Mouse (Mus musculus) limb, embryonic 15.5 days (tissue): ENCODE results near the gene Pmepa1. TPM values are rescaled to one million over a fixed set of nuclear protein-coding genes. Genes with fewer than 3 reads are reported as not detected.

Source experiments
- ATAC-seq: fragments of 200-750 bp; cut with Nextera tagmentation; 2 replicates; pipeline ENCODE4 v1.8.0; 2017; ENCODE audit warnings: low read depth, moderate TSS enrichment; ENCODE audit not compliant: insufficient number of reproducible peaks, low FRiP score, low TSS enrichment
- H3K27ac ChIP-seq: fragments of 300-500 bp; sonication (generic); 2 replicates; pipeline ENCODE4 v1.5.1; 2015; ENCODE audit warnings: moderate library complexity, mild to moderate bottlenecking, inconsistent platforms
- H3K27me3 ChIP-seq: fragments of 300-500 bp; sonication (generic); 2 replicates; pipeline ENCODE4 v1.6.1; 2015; ENCODE audit warnings: inconsistent platforms
- H3K36me3 ChIP-seq: fragments of 300-500 bp; sonication (generic); 2 replicates; pipeline ENCODE4 v1.6.1; 2015; ENCODE audit warnings: inconsistent platforms
- H3K4me1 ChIP-seq: fragments of 300-500 bp; sonication (generic); 2 replicates; pipeline ENCODE4 v1.6.1; 2015; ENCODE audit warnings: inconsistent platforms
- H3K4me2 ChIP-seq: fragments of 300-500 bp; sonication (generic); 2 replicates; pipeline ENCODE4 v1.6.1; 2015; ENCODE audit warnings: mild to moderate bottlenecking, inconsistent platforms
- H3K4me3 ChIP-seq: fragments of 300-500 bp; sonication (generic); 2 replicates; pipeline ENCODE4 v1.5.1; 2015; ENCODE audit warnings: mild to moderate bottlenecking, inconsistent platforms
- H3K9ac ChIP-seq: fragments of 300-500 bp; sonication (generic); 2 replicates; pipeline ENCODE4 v1.6.1; 2015; ENCODE audit warnings: inconsistent platforms
- H3K9me3 ChIP-seq: fragments of 300-500 bp; sonication (generic); 2 replicates; pipeline ENCODE4 v1.6.1; 2016; ENCODE audit warnings: inconsistent platforms
- WGBS: fragments of 180-500 bp; shearing (Covaris S2); methylation state at CpG from one replicate; pipeline ENCODE4 v1.1.7; 2015; 5-methylcytosine and 5-hydroxymethylcytosine counted together
- polyA plus RNA-seq: library from polyadenylated mRNA; unstranded; fragments of >200 nt; fragmentation: Nextera tagmentation; extraction: Ambion mirVana; gene quantifications from 2 replicates; pipeline ENCODE4 v1.2.1, GENCODE M21; 2015

Pmepa1 gene
- polyA plus RNA-seq, result 6.3 and 8.4 TPM in 2 replicates

DNA sequence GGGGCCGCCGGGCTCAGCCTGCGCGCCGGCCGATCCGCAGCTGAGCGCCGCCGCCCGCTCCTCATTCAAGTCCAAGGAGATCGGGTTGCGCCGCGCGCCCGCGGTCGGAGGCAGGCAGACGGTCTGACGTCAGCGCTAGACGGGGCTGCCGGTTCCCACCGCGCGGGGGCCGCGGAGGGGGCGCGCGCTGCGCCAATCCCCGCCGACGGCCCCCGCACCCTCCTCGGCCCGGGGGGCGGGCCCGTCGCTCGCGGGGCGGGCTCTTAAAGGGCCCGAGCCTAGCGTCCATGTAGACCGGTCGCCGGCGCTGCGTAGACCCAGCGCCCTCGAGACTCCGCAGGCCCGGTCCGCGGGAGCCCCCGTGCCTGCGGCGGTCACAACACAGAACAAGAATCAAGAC lies at the start of gene Pmepa1:
Gene Pmepa1, minus strand, starts transcription at position 125 of the 400 bp plus-strand sequence.
- H3K9ac ChIP-seq, result peak within 1 kb of the TSS; percentile 98
- peaks cover 66% of the 10 kb centered on the region for H3K4me1 ChIP-seq
- ATAC-seq, result peak; percentile 91
- peak within 1 kb of the TSS; percentile 72 for H3K4me2 ChIP-seq
- H3K27me3 ChIP-seq, result no peaks in the 10 kb centered on the region
- no peaks in the 10 kb centered on the region for H3K36me3 ChIP-seq
- H3K9me3 ChIP-seq, result no peaks in the 10 kb centered on the region
- under 1% methylated on average over 45 of the region's 61 CpGs for WGBS
- H3K4me3 ChIP-seq, result peak within 1 kb of the TSS; percentile 96
- peak within 1 kb of the TSS; percentile 91 for H3K27ac ChIP-seq

DNA sequence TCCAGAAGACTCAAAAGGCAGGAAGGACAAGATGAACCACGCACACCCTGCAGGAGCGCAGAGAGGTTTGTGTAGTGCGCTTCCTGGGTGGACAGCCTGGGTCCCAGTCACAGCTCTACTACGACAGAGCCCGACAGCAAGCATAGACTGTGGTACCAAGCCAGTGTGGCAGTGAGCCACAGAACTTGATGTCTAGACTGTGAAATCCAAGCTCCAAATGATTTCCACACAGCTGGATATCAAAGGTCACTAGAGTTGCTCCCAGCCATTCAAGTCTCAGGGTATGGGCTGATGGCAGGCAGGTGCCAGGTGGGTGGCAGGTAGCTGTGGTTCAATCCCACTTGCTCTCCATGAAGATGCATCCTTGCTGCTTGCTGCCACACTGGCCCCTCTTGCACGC lies 45.4 kb upstream of the Pmepa1 start:
- no peak overlapping the region for H3K27ac ChIP-seq
- no peak for ATAC-seq
- H3K4me2 ChIP-seq, result no peak overlapping the region
- 86% methylated on average over 6 of the region's 6 CpGs for WGBS
- no peaks in the 10 kb centered on the region for H3K36me3 ChIP-seq
- no peaks in the 10 kb centered on the region for H3K9me3 ChIP-seq
- H3K27me3 ChIP-seq, result no peaks in the 10 kb centered on the region
- H3K4me1 ChIP-seq, result no peaks in the 10 kb centered on the region
- no peak overlapping the region for H3K9ac ChIP-seq
- H3K4me3 ChIP-seq, result no peak overlapping the region

DNA sequence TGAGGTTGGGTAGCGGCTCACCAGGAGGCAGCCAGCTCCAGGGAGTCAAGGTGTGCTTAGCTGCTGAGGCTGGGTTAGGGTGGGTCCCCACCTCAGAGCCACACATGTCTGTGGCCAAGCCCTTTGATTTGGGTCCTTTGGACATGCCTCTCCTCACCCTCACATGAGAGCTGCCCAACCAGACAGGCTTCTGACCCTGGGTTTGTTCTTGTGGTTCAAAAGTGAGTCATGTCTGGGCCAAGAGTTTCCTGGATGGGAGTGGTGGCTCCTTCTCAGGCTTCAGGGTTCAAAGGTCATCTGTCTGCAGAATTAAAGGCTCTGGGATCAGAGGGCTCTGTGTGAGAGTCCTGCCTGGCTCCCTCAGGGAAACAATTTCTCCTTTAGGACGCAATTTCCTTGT lies 44.9 kb upstream of the Pmepa1 start:
- H3K4me1 ChIP-seq, result no peaks in the 10 kb centered on the region
- WGBS, result 74% methylated on average over 2 of the region's 2 CpGs
- H3K4me2 ChIP-seq, result no peak overlapping the region
- no peaks in the 10 kb centered on the region for H3K27me3 ChIP-seq
- no peak for ATAC-seq
- no peak overlapping the region for H3K9ac ChIP-seq
- H3K27ac ChIP-seq, result no peak overlapping the region
- no peaks in the 10 kb centered on the region for H3K9me3 ChIP-seq
- H3K36me3 ChIP-seq, result no peaks in the 10 kb centered on the region
- H3K4me3 ChIP-seq, result no peak overlapping the region

DNA sequence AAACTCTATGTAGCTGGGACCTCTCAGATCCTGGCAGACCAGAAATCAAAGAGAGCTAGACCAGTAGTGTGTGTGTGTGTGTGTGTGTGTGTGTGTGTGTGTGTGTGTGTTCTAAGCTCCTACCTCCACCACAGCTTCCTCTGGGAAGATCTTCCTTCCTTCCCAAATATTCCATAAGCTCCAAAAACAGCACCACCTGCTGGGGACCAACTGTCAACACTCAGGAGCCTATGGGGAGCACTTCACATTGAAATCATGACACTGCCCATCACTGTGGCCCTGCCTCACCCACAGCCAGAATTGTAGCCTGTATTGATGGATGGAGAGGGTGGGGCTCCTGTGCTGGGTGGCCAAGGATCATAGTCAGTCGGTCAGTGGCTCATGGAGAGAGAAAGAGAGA lies 38.0 kb upstream of the Pmepa1 start:
- H3K36me3 ChIP-seq, result no peaks in the 10 kb centered on the region
- H3K27me3 ChIP-seq, result no peaks in the 10 kb centered on the region
- ATAC-seq, result no peak
- no peaks in the 10 kb centered on the region for H3K9me3 ChIP-seq
- no peak overlapping the region for H3K27ac ChIP-seq
- H3K4me2 ChIP-seq, result no peak overlapping the region
- no peak overlapping the region for H3K4me3 ChIP-seq
- no peaks in the 10 kb centered on the region for H3K4me1 ChIP-seq
- H3K9ac ChIP-seq, result no peak overlapping the region
- WGBS, result no CpG with 5 or more reads among the region's 1 CpGs

DNA sequence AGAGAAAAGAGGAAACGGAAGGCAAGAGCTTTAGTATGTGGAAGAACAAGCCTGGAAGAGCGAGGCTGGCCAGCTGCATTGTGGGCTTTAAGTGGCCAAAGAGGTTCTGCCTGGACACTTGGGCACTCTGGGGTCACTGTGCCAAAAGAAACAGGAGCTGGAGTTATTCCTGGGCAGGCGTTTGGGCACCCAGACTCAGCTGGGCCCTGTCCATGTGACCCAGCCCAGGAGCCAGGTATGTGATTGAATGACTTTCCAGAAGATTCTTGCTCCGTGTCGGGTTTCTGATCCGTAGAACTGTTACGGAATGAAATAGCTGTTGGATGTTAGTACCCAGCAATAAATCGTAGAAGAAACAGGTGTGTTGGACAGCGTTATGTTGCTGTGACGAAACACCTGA lies 32.2 kb upstream of the Pmepa1 start:
- Histone ChIP-seq H3K4me3 (no peak overlapping the region), H3K27ac (no peak overlapping the region), H3K4me2 (no peak overlapping the region), H3K9ac (no peak overlapping the region), H3K4me1 (peaks cover 16% of the 10 kb centered on the region), H3K36me3 (no peaks in the 10 kb centered on the region), H3K9me3 (no peaks in the 10 kb centered on the region), H3K27me3 (peaks cover 4% of the 10 kb centered on the region; the same call in 1 of the 2 replicates)
- no peak for ATAC-seq
- WGBS, result 79% methylated on average over 10 of the region's 10 CpGs

DNA sequence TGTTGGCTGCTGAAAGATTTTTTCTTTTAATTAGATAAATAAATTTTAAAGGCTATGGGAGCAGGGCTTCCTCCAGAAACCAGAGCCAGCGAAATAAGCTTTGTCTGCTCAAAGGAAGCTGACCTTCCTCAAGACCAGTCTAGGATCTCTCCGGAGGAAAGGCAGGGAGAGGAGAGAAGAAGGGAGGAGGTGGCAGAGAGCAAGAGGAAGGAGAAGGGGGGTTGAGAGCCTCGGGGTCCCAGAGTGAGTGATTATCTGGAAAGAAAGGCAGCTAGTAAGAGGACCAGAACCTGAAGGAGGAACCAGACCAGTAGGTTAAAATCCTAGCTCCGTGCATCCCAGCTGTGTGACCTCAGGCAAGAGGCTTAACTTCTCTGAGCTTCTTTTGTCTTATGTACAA lies 31.7 kb upstream of the Pmepa1 start:
- H3K4me1 ChIP-seq, result peaks cover 16% of the 10 kb centered on the region
- no peaks in the 10 kb centered on the region for H3K36me3 ChIP-seq
- no peak overlapping the region for H3K4me3 ChIP-seq
- H3K9ac ChIP-seq, result no peak overlapping the region
- no peaks in the 10 kb centered on the region for H3K9me3 ChIP-seq
- peak overlapping the region; percentile 36 for H3K4me2 ChIP-seq
- no peak overlapping the region for H3K27ac ChIP-seq
- peaks cover 4% of the 10 kb centered on the region; the same call in 1 of the 2 replicates for H3K27me3 ChIP-seq
- 11% methylated on average over 4 of the region's 4 CpGs for WGBS
- no peak for ATAC-seq

DNA sequence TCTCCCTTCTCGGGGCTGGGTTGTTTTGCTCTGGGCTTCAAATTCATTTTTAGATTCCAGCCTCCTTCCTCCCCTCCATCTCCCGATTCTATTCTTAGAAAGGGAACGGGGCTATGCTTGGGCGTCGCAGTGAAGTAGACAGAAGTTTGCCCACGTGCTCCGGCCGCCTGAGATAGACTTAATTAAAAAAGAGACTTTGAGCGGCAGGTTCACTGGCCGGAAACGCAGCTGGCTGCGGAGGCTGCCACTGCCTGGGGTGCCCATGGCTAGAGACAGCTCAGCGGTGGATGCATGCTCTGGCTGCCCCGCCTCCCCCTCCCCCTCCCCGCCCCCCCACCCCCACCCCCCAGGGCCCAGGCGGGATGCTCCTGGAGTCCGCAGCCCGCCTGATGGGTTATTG lies 31.2 kb upstream of the Pmepa1 start:
- Histone ChIP-seq H3K4me1 (peaks cover 16% of the 10 kb centered on the region), H3K4me2 (peak overlapping the region; percentile 36), H3K9me3 (no peaks in the 10 kb centered on the region), H3K27ac (no peak overlapping the region), H3K4me3 (no peak overlapping the region), H3K27me3 (peaks cover 4% of the 10 kb centered on the region; the same call in 1 of the 2 replicates), H3K9ac (no peak overlapping the region), H3K36me3 (no peaks in the 10 kb centered on the region)
- ATAC-seq, result 0 out of 2 replicates have a peak, but pooled peaks have one; percentile 40
- WGBS, result 1% methylated on average over 14 of the region's 18 CpGs

DNA sequence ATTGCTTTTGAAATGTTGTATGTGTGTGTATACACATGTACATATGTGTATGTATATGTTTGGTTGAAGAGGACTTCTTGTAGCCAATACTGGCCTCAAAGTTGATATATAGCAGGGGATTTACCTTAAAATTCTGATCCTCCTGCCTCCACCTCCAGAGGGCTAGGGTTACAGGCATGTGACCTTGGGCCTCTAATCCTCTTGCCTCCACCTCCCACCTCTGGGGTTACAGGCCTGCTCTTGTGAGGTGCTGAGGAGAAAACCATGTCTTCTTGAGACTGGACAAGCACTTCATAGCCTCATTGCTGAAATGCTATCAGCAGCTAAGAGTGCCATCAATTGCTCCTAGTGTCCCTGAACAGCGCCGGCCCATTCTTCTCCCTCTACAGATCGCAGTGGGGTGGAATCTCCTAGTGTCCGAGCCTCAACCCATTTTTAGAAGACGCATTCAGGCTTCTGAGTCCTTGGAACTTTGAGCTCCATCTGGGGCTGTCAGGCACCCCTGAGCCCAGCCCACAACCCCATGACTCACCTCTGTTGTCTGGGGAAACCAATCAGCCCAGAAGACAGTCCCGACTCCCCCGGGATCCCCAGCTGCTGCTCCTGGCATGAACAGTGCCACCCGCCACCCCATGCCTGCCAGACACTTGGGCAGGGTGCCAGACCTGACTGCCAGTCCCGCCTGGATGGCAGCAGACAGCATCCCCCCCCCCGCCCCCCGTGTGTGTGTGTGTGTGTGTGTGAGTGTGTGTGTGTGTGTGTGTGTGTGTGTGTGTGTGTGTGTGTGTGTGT lies 30.6 kb upstream of the Pmepa1 start:
- peak; percentile 58; the same call in 1 of the 2 replicates for ATAC-seq

DNA sequence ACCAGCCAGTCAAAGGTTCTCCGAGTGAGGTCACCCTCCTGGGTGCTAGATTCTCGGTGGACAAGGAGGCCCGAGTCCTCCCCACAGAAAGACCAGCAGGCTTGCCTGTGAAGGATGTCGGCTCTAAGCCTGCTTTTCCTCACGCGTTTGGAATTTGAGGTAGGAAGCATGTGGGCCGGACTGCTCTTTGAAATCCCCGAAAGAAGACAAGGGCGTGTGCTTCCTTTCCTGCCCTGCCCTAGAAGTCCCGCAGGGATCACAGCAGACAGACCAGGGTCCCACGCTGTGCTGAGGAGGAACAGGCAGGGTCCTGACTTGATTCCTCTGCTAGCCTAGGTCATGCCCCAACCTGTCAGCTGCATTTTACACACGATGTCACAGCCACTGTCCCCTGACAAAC lies 28.7 kb upstream of the Pmepa1 start:
- no peaks in the 10 kb centered on the region for H3K9me3 ChIP-seq
- no peak overlapping the region for H3K27ac ChIP-seq
- H3K36me3 ChIP-seq, result no peaks in the 10 kb centered on the region
- H3K9ac ChIP-seq, result no peak overlapping the region
- ATAC-seq, result no peak
- no peak overlapping the region for H3K4me2 ChIP-seq
- peaks cover 4% of the 10 kb centered on the region; the same call in 1 of the 2 replicates for H3K27me3 ChIP-seq
- H3K4me3 ChIP-seq, result no peak overlapping the region
- peaks cover 25% of the 10 kb centered on the region for H3K4me1 ChIP-seq
- whole genome bisulfite sequencing, result 22% methylated on average over 12 of the region's 12 CpGs

More for the DNA sequence above, 30.6 kb upstream of the Pmepa1 start:
- Histone ChIP-seq H3K36me3 (no peaks in the 10 kb centered on the region), H3K9me3 (no peaks in the 10 kb centered on the region), H3K27ac (no peak overlapping the region), H3K9ac (no peak overlapping the region), H3K4me2 (peak overlapping the region; percentile 36; the same call in 1 of the 2 replicates), H3K4me3 (no peak overlapping the region), H3K4me1 (peaks cover 17% of the 10 kb centered on the region), H3K27me3 (peaks cover 4% of the 10 kb centered on the region; the same call in 1 of the 2 replicates)
- 37% methylated on average over 11 of the region's 11 CpGs for WGBS

DNA sequence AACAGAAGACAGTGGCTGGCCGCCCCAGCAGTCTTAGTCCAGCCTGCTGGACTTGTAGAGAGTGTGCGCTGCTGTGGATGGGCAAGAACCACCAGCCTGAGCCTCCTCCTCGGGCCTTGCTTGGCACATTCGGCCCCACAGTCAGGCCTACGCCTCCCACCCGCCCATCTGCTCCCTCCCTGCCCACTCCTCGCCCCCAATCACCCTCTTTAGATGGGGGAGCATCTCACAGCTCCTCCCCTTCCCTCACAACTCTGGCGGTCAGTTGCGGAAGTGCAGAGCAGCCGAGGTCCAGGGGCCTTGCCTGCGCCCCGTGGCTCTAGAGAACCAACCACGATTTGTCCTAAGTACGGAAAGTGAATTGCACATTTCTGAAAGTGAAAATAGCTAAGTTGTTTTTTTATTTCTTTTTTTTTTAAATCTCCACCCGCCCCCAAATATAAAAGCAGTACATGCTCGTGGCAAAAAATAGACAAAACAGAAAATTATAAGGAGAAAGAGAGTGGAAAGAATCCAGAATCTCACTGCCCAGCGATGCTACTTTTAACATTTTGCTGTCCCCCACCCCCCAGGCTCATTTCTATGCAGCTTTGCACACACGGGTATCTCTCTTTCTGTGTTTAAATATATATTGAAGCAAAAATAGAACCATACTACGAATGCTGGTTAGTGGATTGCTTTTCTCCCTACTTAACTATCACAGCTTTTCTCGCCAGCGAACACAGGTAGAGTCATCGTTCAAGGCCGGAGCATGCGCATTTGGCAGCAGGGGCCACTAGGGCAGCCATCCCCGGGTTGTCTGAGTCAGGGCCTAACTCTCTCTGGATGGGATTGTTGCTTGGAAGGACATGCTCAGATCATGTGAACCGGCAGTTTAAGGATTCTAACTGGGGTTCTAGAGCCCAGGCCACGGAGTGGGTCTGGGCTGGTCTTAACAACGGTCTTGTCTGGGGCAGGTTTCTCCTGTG lies 24.6 kb upstream of the Pmepa1 start:
- H3K27ac ChIP-seq, result no peak overlapping the region
- no peak overlapping the region for H3K4me3 ChIP-seq
- no peaks in the 10 kb centered on the region; the same call in 1 of the 2 replicates for H3K9me3 ChIP-seq
- WGBS, result 70% methylated on average over 28 of the region's 28 CpGs
- no peak for ATAC-seq
- H3K4me1 ChIP-seq, result peaks cover 10% of the 10 kb centered on the region; the same call in 1 of the 2 replicates
- no peak overlapping the region for H3K9ac ChIP-seq
- no peaks in the 10 kb centered on the region for H3K36me3 ChIP-seq
- peaks cover 2% of the 10 kb centered on the region; the same call in 1 of the 2 replicates for H3K27me3 ChIP-seq
- no peak overlapping the region for H3K4me2 ChIP-seq

DNA sequence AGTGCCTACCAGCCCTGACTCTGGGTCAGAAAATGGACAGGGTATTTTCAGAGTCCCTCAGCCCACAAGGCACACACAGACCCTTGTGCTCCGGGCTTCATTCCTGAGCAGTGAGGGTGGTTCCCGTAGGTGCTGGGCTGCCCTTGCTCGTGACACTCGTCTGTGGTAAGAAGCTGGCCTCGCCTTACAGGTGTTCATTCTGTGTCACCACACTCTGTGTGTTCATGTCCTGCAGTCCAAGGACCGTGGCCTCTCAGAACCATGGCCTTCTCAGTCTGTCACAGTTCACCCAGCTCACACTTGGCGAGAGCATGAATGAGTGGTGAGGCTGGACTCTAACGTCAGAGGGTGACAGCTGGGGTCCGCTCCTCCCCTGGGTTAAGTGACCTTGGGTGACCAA lies 20.1 kb upstream of the Pmepa1 start:
- no peak for ATAC-seq
- H3K4me2 ChIP-seq, result no peak overlapping the region
- H3K9ac ChIP-seq, result no peak overlapping the region
- H3K4me3 ChIP-seq, result no peak overlapping the region
- no peaks in the 10 kb centered on the region; the same call in 1 of the 2 replicates for H3K9me3 ChIP-seq
- H3K4me1 ChIP-seq, result peaks cover 3% of the 10 kb centered on the region; the same call in 1 of the 2 replicates
- H3K27ac ChIP-seq, result no peak overlapping the region
- no peaks in the 10 kb centered on the region for H3K27me3 ChIP-seq
- H3K36me3 ChIP-seq, result no peaks in the 10 kb centered on the region
- 84% methylated on average over 9 of the region's 9 CpGs for WGBS
